Mouse (Mus musculus) heart, postnatal 0 days (tissue): Measurements from ENCODE around the gene Fgfr2.

Experiments
- CTCF ChIP-seq: IDR thresholded peaks from 2 replicates; pipeline ENCODE4 v1.5.1; 2016; ENCODE audit warnings: antibody characterized with exemption, control low read depth, low read depth
- EP300 ChIP-seq: IDR thresholded peaks from 2 replicates; pipeline ENCODE4 v1.6.1; 2016; ENCODE audit warnings: antibody characterized with exemption, low read depth

DNA sequence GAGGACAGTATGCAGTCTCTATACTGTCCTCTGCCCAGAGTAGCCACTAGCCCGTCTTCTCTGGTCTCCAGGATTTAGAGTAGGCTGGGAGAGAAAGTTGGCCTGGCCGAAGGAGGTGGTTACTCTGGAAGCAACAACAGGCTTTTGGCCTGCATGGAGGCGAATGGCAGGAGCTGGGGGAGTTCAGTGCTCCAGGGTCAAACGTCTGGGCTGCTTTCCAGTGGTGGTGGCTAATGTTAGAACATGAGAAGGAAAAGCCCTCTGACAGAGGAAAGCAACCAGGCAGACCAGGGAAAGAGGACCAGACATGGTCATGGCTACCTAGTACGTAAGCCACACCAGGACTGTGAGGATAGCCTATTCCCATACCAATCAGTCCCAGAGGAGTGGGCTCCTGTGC lies 347.8 kb downstream of the Fgfr2 start:
- TF ChIP-seq EP300, result no peak
- no peak for TF ChIP-seq CTCF
